8 mouse cellular contexts compared by ENCODE assay signal in genomic region chr6:121013750-121014149, GRCm38 (mm10).
DNase-seq lines count a peak whose midpoint lies in the region; ATAC-seq and TF ChIP-seq lines count a peak whose summit lies in the region.

No protein-coding gene starts in this region.

- no peak overlapping the region for H3K4me3 ChIP-seq in MEL (ENCODE audit: control insufficient read depth in 1 of 2, insufficient read depth in 1 of 2, low read depth in 2 of 2, low read length in 2 of 2)
- no peak overlapping the region for H3K4me3 ChIP-seq in liver, embryonic 14.5 days (ENCODE audit: insufficient read depth in 1 of 2, low read depth in 2 of 2, low read length in 2 of 2)
- H3K4me3 ChIP-seq in spleen, adult 2 months (ENCODE audit: extremely low read depth, insufficient read depth, insufficient read length) = no peak overlapping the region; the same call in 1 of the 2 replicates

- no peak for TF ChIP-seq POLR2A in MEL (IDR thresholded peaks at IDR 0.05; ENCODE audit: control insufficient read depth in 1 of 2, insufficient read depth in 1 of 2, low read depth in 1 of 2, low read length in 2 of 2, poor library complexity in 1 of 2)
- no peak for TF ChIP-seq POLR2A in spleen, adult 2 months (IDR thresholded peaks at IDR 0.05; ENCODE audit: low read depth, low read length)

- intact Hi-C loops in heart, postnatal 25 days (cut with DNase I) = loop anchor here (1.0 to 5.0 kb wide), 3 partner anchors 41 to 165 kb away; partner anchors contain the start of gene Mical3

- H3K9ac ChIP-seq in MEL (ENCODE audit: control insufficient read depth, low read depth, low read length, poor library complexity, severe bottlenecking) = no peak overlapping the region
- H3K9ac ChIP-seq in liver, embryonic 14.5 days (replicated peaks) = no peak overlapping the region

- TF ChIP-seq EP300 in MEL (IDR thresholded peaks at IDR 0.05; ENCODE audit: low read depth in 1 of 2, low read length in 2 of 2) = no peak
- no peak for TF ChIP-seq EP300 in liver, embryonic 14.5 days (IDR thresholded peaks at IDR 0.05; ENCODE audit: low read depth)

- H3K36me3 ChIP-seq in MEL (ENCODE audit: control insufficient read depth in 1 of 2, insufficient read depth in 2 of 2, low read length in 2 of 2) = peaks cover 0 to 2% of the 10 kb centered on the region in 2 experiments; a peak in 1 of 4 replicates
- peaks cover 17% of the 10 kb centered on the region for H3K36me3 ChIP-seq in liver, embryonic 14.5 days (replicated peaks; ENCODE audit: control insufficient read depth, insufficient read depth, low read depth)
- no peaks in the 10 kb centered on the region; the same call in 1 of the 2 replicates for H3K36me3 ChIP-seq in spleen, adult 2 months (ENCODE audit: control insufficient read depth, insufficient read depth, low read length)

- H3K27ac ChIP-seq in MEL (ENCODE audit: control insufficient read depth, low read depth, low read length) = no peak overlapping the region
- H3K27ac ChIP-seq in liver, embryonic 14.5 days = no peak overlapping the region
- no peak overlapping the region for H3K27ac ChIP-seq in spleen, adult 2 months (ENCODE audit: insufficient read depth, low read length)

- H3K27me3 ChIP-seq in MEL (ENCODE audit: control insufficient read depth in 1 of 2, insufficient read depth in 2 of 2, low read length in 2 of 2) = no peaks in the 10 kb centered on the region
- H3K27me3 ChIP-seq in liver, embryonic 14.5 days (ENCODE audit: control insufficient read depth, insufficient read depth, low read length) = no peaks in the 10 kb centered on the region
- no peaks in the 10 kb centered on the region for H3K27me3 ChIP-seq in spleen, adult 2 months (ENCODE audit: control insufficient read depth, insufficient read depth, low read length)

- no peak; the same call in 1 of the 2 replicates for TF ChIP-seq RAD21 in MEL (IDR thresholded peaks at IDR 0.05; ENCODE audit: low read depth, low read length)

- 0 out of 2 replicates have a peak, but pooled peaks have one; percentile 13 for ATAC-seq in liver, embryonic 14.5 days (ENCODE audit: insufficient read depth)

- 32% methylated on average over 9 of the region's 9 CpGs for WGBS in liver, embryonic 14.5 days (ENCODE audit: insufficient replicate concordance)
- 20% methylated on average over 9 of the region's 9 CpGs for WGBS in spleen, adult 2 months

- no peaks in the 10 kb centered on the region for H3K9me3 ChIP-seq in MEL (replicated peaks; ENCODE audit: insufficient read depth, low read length)
- H3K9me3 ChIP-seq in liver, embryonic 14.5 days (ENCODE audit: control insufficient read depth, low read length) = no peaks in the 10 kb centered on the region

- peak; percentile 32 for DNase-seq in layer of hippocampus, adult 11-12 months (ENCODE audit: low spot score)
- DNase-seq in layer of hippocampus, adult 18-20 months (ENCODE audit: low spot score in 2 of 2) = no peak
- DNase-seq in MEL (ENCODE audit: low read depth, low spot score) = no peak
- DNase-seq in embryo, embryonic 11 days = peak; percentile 56
- peak; percentile 18 for DNase-seq in heart, postnatal 25 days (ENCODE audit: low spot score)
- DNase-seq in liver, embryonic 14.5 days (ENCODE audit: low read depth in 3 of 3, low spot score in 3 of 3) = no peak
- peak in 1 of 2 experiments; percentile 40 for DNase-seq in spleen, adult 2 months (ENCODE audit: low read depth in 1 of 2, low spot score in 2 of 2)
- DNase-seq in frontal cortex, postnatal 25 days (ENCODE audit: low spot score in 2 of 2) = no peak

- TF ChIP-seq CTCF in MEL (IDR thresholded peaks at IDR 0.05 in 2 of 3, conservative IDR thresholded peaks at IDR 0.05 in 1 of 3; ENCODE audit: control insufficient read depth in 1 of 3, insufficient read depth in 1 of 3, low read depth in 2 of 3, low read length in 3 of 3, poor library complexity in 1 of 3, severe bottlenecking in 1 of 3) = peak in 2 of 3 experiments; percentile 8 to 21; a peak in 2 of 6 replicates
- TF ChIP-seq CTCF in liver, embryonic 14.5 days (IDR thresholded peaks at IDR 0.05; ENCODE audit: low read depth) = peak; percentile 77
- peak; percentile 70; the same call in 1 of the 2 replicates for TF ChIP-seq CTCF in spleen, adult 2 months (IDR thresholded peaks at IDR 0.05; ENCODE audit: extremely low read depth, insufficient read depth, insufficient read length, insufficient replicate concordance)

- no peaks in the 10 kb centered on the region for H3K4me1 ChIP-seq in MEL (ENCODE audit: control insufficient read depth in 1 of 2, insufficient read depth in 2 of 2, low read length in 2 of 2)
- H3K4me1 ChIP-seq in liver, embryonic 14.5 days (replicated peaks; ENCODE audit: control insufficient read depth in 2 of 2, insufficient read depth in 2 of 2, low read length in 1 of 2) = no peaks in the 10 kb centered on the region
- peaks cover 6% of the 10 kb centered on the region; the same call in 1 of the 2 replicates for H3K4me1 ChIP-seq in spleen, adult 2 months (ENCODE audit: control insufficient read depth, insufficient read depth, insufficient read length)

- no peak overlapping the region for H3K4me2 ChIP-seq in liver, embryonic 14.5 days (ENCODE audit: low read depth)

- no peaks in the 10 kb centered on the region for H3K79me2 ChIP-seq in MEL (ENCODE audit: control insufficient read depth, insufficient read depth, low read length, poor library complexity)

TF ChIP-seq in MEL, 35 proteins besides CTCF, POLR2A, EP300 and RAD21:
- TF ChIP-seq SMC3 (IDR thresholded peaks at IDR 0.05; ENCODE audit: low read depth, low read length) = peak; percentile 23; the same call in 1 of the 2 replicates
- no peak for TF ChIP-seq ZKSCAN1 (IDR thresholded peaks at IDR 0.05; ENCODE audit: low read depth, low read length)

Comparison
In these comparisons a context has a peak if more than half of its experiments do, and no peak if none do; other contexts are left out.
1. DNase-seq: peak in layer of hippocampus, adult 11-12 months (single experiment), embryo, embryonic 11 days (single experiment) and heart, postnatal 25 days (single experiment); none in layer of hippocampus, adult 18-20 months (0 of 2), MEL (single experiment), liver, embryonic 14.5 days (0 of 3) and frontal cortex, postnatal 25 days (0 of 2).
2. CTCF ChIP-seq: peak in every context shown above with its lines; median percentile 77 in liver, embryonic 14.5 days; 70 in spleen, adult 2 months; 14 in MEL.